Mouse (Mus musculus): Measurements from ENCODE around the gene Mymx. TPM values are rescaled to one million over a fixed set of nuclear protein-coding genes. Genes with fewer than 3 reads are reported as not detected.
A peak's percentile ranks its signal among the peaks of the same experiment; 100 is the strongest.

Gene Mymx
- polyA plus RNA-seq, 1 experiment, result 0.61 TPM

- peaks cover 51% of the 10 kb centered on the region for H3K4me1 ChIP-seq (replicated peaks; ENCODE audit: control insufficient read depth, insufficient read depth, low read length)
- H3K4me3 ChIP-seq (ENCODE audit: control insufficient read depth, insufficient read depth, low read length), result peak overlapping the region; percentile 6; the same call in 1 of the 2 replicates
- no peak for DNase-seq
- peak overlapping the region; percentile 29; the same call in 1 of the 2 replicates for H3K27ac ChIP-seq (ENCODE audit: control insufficient read depth, insufficient read depth, low read length)
- no peaks in the 10 kb centered on the region for H3K27me3 ChIP-seq (ENCODE audit: control insufficient read depth, insufficient read depth, low read length)
- no peak for TF ChIP-seq POLR2A (IDR thresholded peaks at IDR 0.05; ENCODE audit: control insufficient read depth, extremely low read depth, insufficient read depth, low read length, poor library complexity)
- no peak for TF ChIP-seq CTCF (IDR thresholded peaks at IDR 0.05; ENCODE audit: borderline replicate concordance, control insufficient read depth, extremely low read depth, insufficient read depth, low read length, poor library complexity)
- peaks cover 4% of the 10 kb centered on the region for H3K36me3 ChIP-seq (ENCODE audit: control insufficient read depth, insufficient read depth, low read length)
- 59% methylated on average over 16 of the region's 16 CpGs for WGBS
Observed at GRCm38 (mm10) chr17:45591701-45592605, 9.9 kb downstream of the Mymx start.

DNA sequence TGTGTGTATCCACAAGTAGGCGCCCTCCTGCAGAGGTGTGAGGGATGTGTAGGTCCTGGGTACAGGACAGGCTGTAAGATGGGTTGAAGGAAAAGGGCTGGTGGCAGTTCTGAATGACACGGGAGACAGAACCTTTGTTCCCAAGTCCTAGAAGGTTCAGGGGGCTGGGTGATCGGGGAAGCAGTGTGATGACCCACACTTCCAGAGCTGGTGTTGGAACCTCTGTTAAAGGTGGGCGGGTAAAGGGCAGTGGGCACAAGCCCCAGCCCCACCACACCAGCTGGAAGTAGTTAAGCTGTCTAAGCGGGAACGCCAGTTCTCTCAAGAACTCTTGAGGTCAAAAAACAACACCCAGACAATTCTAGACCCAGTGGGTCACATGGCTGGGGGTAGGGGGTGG, 11.5 kb downstream of the Mymx start:
- Histone ChIP-seq H3K4me1 (replicated peaks; ENCODE audit: control insufficient read depth, insufficient read depth, low read length) (peaks cover 36% of the 10 kb centered on the region), H3K27ac (ENCODE audit: control insufficient read depth, insufficient read depth, low read length) (no peak overlapping the region), H3K4me3 (ENCODE audit: control insufficient read depth, insufficient read depth, low read length) (no peak overlapping the region), H3K27me3 (ENCODE audit: control insufficient read depth, insufficient read depth, low read length) (no peaks in the 10 kb centered on the region), H3K36me3 (ENCODE audit: control insufficient read depth, insufficient read depth, low read length) (peaks cover 11% of the 10 kb centered on the region)
- WGBS, result 95% methylated on average over 6 of the region's 6 CpGs
- TF ChIP-seq POLR2A (IDR thresholded peaks at IDR 0.05; ENCODE audit: control insufficient read depth, extremely low read depth, insufficient read depth, low read length, poor library complexity) (no peak), CTCF (IDR thresholded peaks at IDR 0.05; ENCODE audit: borderline replicate concordance, control insufficient read depth, extremely low read depth, insufficient read depth, low read length, poor library complexity) (no peak)
- DNase-seq, result no peak

DNA sequence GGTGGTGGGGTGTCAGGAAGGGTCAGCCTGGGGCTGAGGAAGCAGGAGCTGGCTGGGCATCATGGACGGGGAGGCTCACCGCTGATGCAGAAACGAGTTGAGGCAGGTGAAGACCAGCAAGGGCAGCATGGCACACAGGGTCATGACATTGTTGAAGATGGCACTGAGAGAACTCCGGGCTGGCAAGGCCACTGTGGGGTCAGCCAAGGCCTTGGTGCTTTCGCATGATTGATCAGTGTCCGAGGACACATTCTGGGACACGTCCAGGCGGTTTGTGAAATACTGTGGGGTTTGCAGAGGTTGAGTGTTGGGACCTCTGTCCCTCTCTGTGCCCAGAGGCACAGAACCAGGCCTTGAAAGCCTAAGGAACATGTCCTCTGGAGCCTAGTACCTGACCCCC, 12.1 kb downstream of the Mymx start:
- Histone ChIP-seq H3K27me3 (ENCODE audit: control insufficient read depth, insufficient read depth, low read length) (no peaks in the 10 kb centered on the region), H3K4me1 (replicated peaks; ENCODE audit: control insufficient read depth, insufficient read depth, low read length) (peaks cover 35% of the 10 kb centered on the region), H3K4me3 (ENCODE audit: control insufficient read depth, insufficient read depth, low read length) (no peak overlapping the region), H3K36me3 (ENCODE audit: control insufficient read depth, insufficient read depth, low read length) (peaks cover 11% of the 10 kb centered on the region), H3K27ac (ENCODE audit: control insufficient read depth, insufficient read depth, low read length) (no peak overlapping the region)
- no peak for DNase-seq
- 98% methylated on average over 8 of the region's 8 CpGs for WGBS
- TF ChIP-seq POLR2A (IDR thresholded peaks at IDR 0.05; ENCODE audit: control insufficient read depth, extremely low read depth, insufficient read depth, low read length, poor library complexity) (no peak), CTCF (IDR thresholded peaks at IDR 0.05; ENCODE audit: borderline replicate concordance, control insufficient read depth, extremely low read depth, insufficient read depth, low read length, poor library complexity) (no peak)

GRCm38 (mm10) chr17:45589236-45589635, 12.7 kb downstream of the Mymx start:
- DNase-seq, result no peak
- Histone ChIP-seq H3K27ac (ENCODE audit: control insufficient read depth, insufficient read depth, low read length) (no peak overlapping the region), H3K36me3 (ENCODE audit: control insufficient read depth, insufficient read depth, low read length) (peaks cover 11% of the 10 kb centered on the region), H3K4me3 (ENCODE audit: control insufficient read depth, insufficient read depth, low read length) (no peak overlapping the region), H3K4me1 (replicated peaks; ENCODE audit: control insufficient read depth, insufficient read depth, low read length) (peaks cover 30% of the 10 kb centered on the region), H3K27me3 (ENCODE audit: control insufficient read depth, insufficient read depth, low read length) (no peaks in the 10 kb centered on the region)
- over 99% methylated on average over 7 of the region's 7 CpGs for WGBS
- TF ChIP-seq CTCF (IDR thresholded peaks at IDR 0.05; ENCODE audit: borderline replicate concordance, control insufficient read depth, extremely low read depth, insufficient read depth, low read length, poor library complexity) (0 out of 2 replicates have a peak, but pooled peaks have one; percentile 17), POLR2A (IDR thresholded peaks at IDR 0.05; ENCODE audit: control insufficient read depth, extremely low read depth, insufficient read depth, low read length, poor library complexity) (no peak)

DNA sequence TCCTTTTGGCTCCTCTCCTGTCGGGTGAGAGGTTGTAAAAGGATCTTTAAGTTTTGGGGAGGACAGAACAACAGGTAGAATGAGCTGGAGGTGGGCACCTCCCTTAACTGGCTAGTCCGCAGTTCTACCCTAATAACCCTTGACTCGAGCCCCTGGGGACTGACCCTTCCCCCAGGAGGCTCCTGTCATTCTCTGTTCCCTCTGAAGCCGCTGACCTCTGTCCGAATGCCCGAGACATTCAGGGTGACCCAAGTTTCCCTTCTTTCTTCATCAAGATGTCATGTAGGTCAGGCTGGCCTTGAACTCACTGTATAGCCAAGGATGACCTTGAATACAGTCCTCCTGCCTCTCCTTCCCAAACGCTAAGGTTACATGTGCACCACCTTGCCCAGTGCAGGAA, 13.5 kb downstream of the Mymx start:
- no peak for DNase-seq
- peaks cover 11% of the 10 kb centered on the region for H3K36me3 ChIP-seq (ENCODE audit: control insufficient read depth, insufficient read depth, low read length)
- WGBS, result 99% methylated on average over 7 of the region's 7 CpGs
- H3K4me1 ChIP-seq (replicated peaks; ENCODE audit: control insufficient read depth, insufficient read depth, low read length), result peaks cover 22% of the 10 kb centered on the region
- no peaks in the 10 kb centered on the region for H3K27me3 ChIP-seq (ENCODE audit: control insufficient read depth, insufficient read depth, low read length)
- TF ChIP-seq CTCF (IDR thresholded peaks at IDR 0.05; ENCODE audit: borderline replicate concordance, control insufficient read depth, extremely low read depth, insufficient read depth, low read length, poor library complexity) (no peak), POLR2A (IDR thresholded peaks at IDR 0.05; ENCODE audit: control insufficient read depth, extremely low read depth, insufficient read depth, low read length, poor library complexity) (no peak)
- H3K4me3 ChIP-seq (ENCODE audit: control insufficient read depth, insufficient read depth, low read length), result no peak overlapping the region
- H3K27ac ChIP-seq (ENCODE audit: control insufficient read depth, insufficient read depth, low read length), result no peak overlapping the region

GRCm38 (mm10) chr17:45586449-45586837, 15.5 kb downstream of the Mymx start:
- WGBS, result 97% methylated on average over 3 of the region's 3 CpGs
- no peak for DNase-seq
- H3K27ac ChIP-seq (ENCODE audit: control insufficient read depth, insufficient read depth, low read length), result no peak overlapping the region

More at GRCm38 (mm10) chr17:45586449-45586837, 15.5 kb downstream of the Mymx start:
- Histone ChIP-seq H3K27me3 (ENCODE audit: control insufficient read depth, insufficient read depth, low read length) (no peaks in the 10 kb centered on the region), H3K4me3 (ENCODE audit: control insufficient read depth, insufficient read depth, low read length) (no peak overlapping the region), H3K36me3 (ENCODE audit: control insufficient read depth, insufficient read depth, low read length) (peaks cover 11% of the 10 kb centered on the region), H3K4me1 (replicated peaks; ENCODE audit: control insufficient read depth, insufficient read depth, low read length) (peaks cover 2% of the 10 kb centered on the region)
- TF ChIP-seq CTCF (IDR thresholded peaks at IDR 0.05; ENCODE audit: borderline replicate concordance, control insufficient read depth, extremely low read depth, insufficient read depth, low read length, poor library complexity) (no peak), POLR2A (IDR thresholded peaks at IDR 0.05; ENCODE audit: control insufficient read depth, extremely low read depth, insufficient read depth, low read length, poor library complexity) (no peak)
